Mouse (Mus musculus) liver, postnatal 0 days (tissue): Measurements from ENCODE around the gene Lims1. TPM values are rescaled to one million over a fixed set of nuclear protein-coding genes. Genes with fewer than 3 reads are reported as not detected.

Experiments used
- ATAC-seq: fragments of 200-750 bp; cut with Nextera tagmentation; 2 replicates; pipeline ENCODE4 v1.8.0; 2017; ENCODE audit warnings: mild to moderate bottlenecking, moderate library complexity
- DNase-seq: peaks from one replicate; pipeline ENCODE4 v3.0.0-alpha.2; 2016
- H3K27ac ChIP-seq: fragments of 300-500 bp; sonication (generic); 2 replicates; pipeline ENCODE4 v1.5.1; 2014; ENCODE audit warnings: antibody characterized with exemption, moderate library complexity, mild to moderate bottlenecking, low read depth
- H3K27me3 ChIP-seq: fragments of 300-500 bp; sonication (generic); 2 replicates; pipeline ENCODE4 v1.6.1; 2014; ENCODE audit warnings: low read length, control low read depth, mixed read lengths; ENCODE audit not compliant: insufficient read depth
- H3K36me3 ChIP-seq: fragments of 300-500 bp; sonication (generic); replicated peaks from 2 replicates; pipeline ENCODE4 v1.6.1; 2014; ENCODE audit warnings: mild to moderate bottlenecking, control low read depth, low read length, moderate library complexity, mixed read lengths; ENCODE audit not compliant: insufficient read depth
- H3K4me1 ChIP-seq: fragments of 300-500 bp; sonication (generic); 2 replicates; pipeline ENCODE4 v1.6.1; 2014; ENCODE audit warnings: antibody characterized with exemption, mild to moderate bottlenecking, control low read depth; ENCODE audit not compliant: insufficient read depth
- H3K4me2 ChIP-seq: fragments of 300-500 bp; sonication (generic); 2 replicates; pipeline ENCODE4 v1.6.1; 2014; ENCODE audit warnings: low read depth, mild to moderate bottlenecking, low read length, moderate library complexity, mixed read lengths
- H3K4me3 ChIP-seq: fragments of 300-500 bp; sonication (generic); 2 replicates; pipeline ENCODE4 v1.5.1; 2014; ENCODE audit warnings: low read depth, low read length
- H3K9ac ChIP-seq: fragments of 300-500 bp; sonication (generic); replicated peaks from 2 replicates; pipeline ENCODE4 v1.6.1; 2014; ENCODE audit warnings: mild to moderate bottlenecking, moderate library complexity
- H3K9me3 ChIP-seq: fragments of 300-500 bp; sonication (generic); 2 replicates; pipeline ENCODE4 v1.6.1; 2016; ENCODE audit warnings: mild to moderate bottlenecking, control low read depth, low read length, mixed read lengths
- CTCF ChIP-seq: sonication (generic); IDR thresholded peaks from 2 replicates; pipeline ENCODE4 v1.5.1; 2016; ENCODE audit warnings: antibody characterized with exemption, low read depth
- EP300 ChIP-seq: IDR thresholded peaks from 2 replicates; pipeline ENCODE4 v1.6.1; 2016; ENCODE audit warnings: antibody characterized with exemption, low read depth, mild to moderate bottlenecking
- WGBS: fragments of 180-500 bp; shearing (Covaris S2); extraction: QIAGEN DNeasy Blood & Tissue Kit; methylation state at CpG from one replicate; pipeline ENCODE4 v1.1.7; 2014; ENCODE audit not compliant: insufficient replicate concordance; 5-methylcytosine and 5-hydroxymethylcytosine counted together
- polyA plus RNA-seq: library from polyadenylated mRNA; unstranded; fragments of >200 nt; fragmentation: Nextera tagmentation; extraction: Ambion mirVana; gene quantifications from 2 replicates; pipeline ENCODE4 v1.2.1, GENCODE M21; 2015

The Lims1 gene
- polyA plus RNA-seq, 1 experiment from 2014 or later, result 64.4 TPM

DNA sequence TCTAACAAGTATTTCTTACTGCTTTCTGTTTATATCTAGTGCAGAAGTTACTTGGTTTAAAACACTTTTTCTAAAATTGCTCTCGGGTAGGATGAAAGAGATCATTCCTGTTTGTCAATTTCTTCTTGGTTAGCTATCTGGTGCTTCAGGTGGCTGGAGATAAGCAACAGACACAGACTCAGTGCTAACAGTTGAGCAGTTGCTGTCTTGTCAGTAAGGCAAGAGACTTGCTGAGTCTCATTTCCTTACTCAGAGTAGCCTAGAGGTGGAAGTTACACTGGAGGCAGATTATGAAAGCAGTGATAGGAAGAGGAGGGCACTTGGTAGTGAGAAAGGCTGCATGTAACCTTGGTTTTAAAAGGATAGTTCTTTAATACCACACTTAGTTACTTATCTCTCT, 128.9 kb downstream of the Lims1 start:
- no peaks in the 10 kb centered on the region for H3K9me3 ChIP-seq
- H3K27ac ChIP-seq, result peak overlapping the region; percentile 55
- peaks cover 41% of the 10 kb centered on the region for H3K36me3 ChIP-seq
- peak; percentile 75 for ATAC-seq
- peaks cover 7% of the 10 kb centered on the region for H3K4me1 ChIP-seq
- H3K4me2 ChIP-seq, result peak overlapping the region; percentile 53
- no peak for DNase-seq
- peak; percentile 93 for TF ChIP-seq EP300
- TF ChIP-seq CTCF, result no peak
- no peaks in the 10 kb centered on the region for H3K27me3 ChIP-seq
- 38% methylated on average over 1 of the region's 1 CpGs for WGBS
- H3K9ac ChIP-seq, result no peak overlapping the region
- H3K4me3 ChIP-seq, result 0 out of 2 replicates have a peak overlapping the region, but pooled peaks have one; percentile 11

DNA sequence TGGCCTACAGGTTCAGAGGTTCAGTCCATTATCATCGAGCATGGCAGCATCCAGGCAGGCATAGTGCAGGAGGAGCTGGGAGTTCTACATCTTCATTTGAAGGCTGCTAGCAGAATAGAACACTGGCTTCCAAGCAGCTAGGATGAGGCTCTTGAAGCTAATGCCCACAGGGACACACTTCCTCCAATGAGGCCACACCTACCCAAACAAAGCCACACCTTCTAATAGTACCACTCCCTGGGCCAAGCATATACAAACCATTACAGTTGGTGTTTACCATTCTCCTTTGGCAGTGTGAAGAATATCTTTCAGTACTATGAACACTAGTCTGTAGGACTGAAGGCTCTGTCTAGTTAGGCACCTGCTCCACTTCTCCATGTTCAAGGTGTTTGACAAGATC, 136.6 kb downstream of the Lims1 start:
- no peak overlapping the region for H3K9ac ChIP-seq
- no peak overlapping the region for H3K4me3 ChIP-seq
- no peaks in the 10 kb centered on the region for H3K27me3 ChIP-seq
- no peaks in the 10 kb centered on the region for H3K4me1 ChIP-seq
- DNase-seq, result no peak
- H3K36me3 ChIP-seq, result peaks cover 82% of the 10 kb centered on the region
- WGBS, result 72% methylated on average over 1 of the region's 1 CpGs
- H3K27ac ChIP-seq, result no peak overlapping the region
- TF ChIP-seq EP300 (no peak), CTCF (no peak)
- no peak for ATAC-seq
- H3K4me2 ChIP-seq, result no peak overlapping the region
- H3K9me3 ChIP-seq, result no peaks in the 10 kb centered on the region

Other genes with a start within 250 kb of the Lims1 start
- not detected in 2 replicates for gene AW822073, start 98.5 kb upstream of the Lims1 start, polyA plus RNA-seq
- not detected in 2 replicates for gene Duxf3, start 90.8 kb upstream of the Lims1 start, polyA plus RNA-seq
- not detected in 2 replicates for gene Gm4981, start 86.8 kb upstream of the Lims1 start, polyA plus RNA-seq
- 31.7 and 34.0 TPM in 2 replicates for gene Gcc2, start 68.0 kb upstream of the Lims1 start, polyA plus RNA-seq
- gene Ranbp2, start 123.5 kb downstream of the Lims1 start, polyA plus RNA-seq, result 8.7 and 9.6 TPM in 2 replicates
- 1.7 TPM in 2 replicates for gene Ccdc138, start 174.5 kb downstream of the Lims1 start, polyA plus RNA-seq